Mouse (Mus musculus): ENCODE data around the gene Dnah2. TPM values are rescaled to one million over a fixed set of nuclear protein-coding genes. Genes with fewer than 3 reads are reported as not detected.
A peak's percentile ranks its signal among the peaks of the same experiment; 100 is the strongest.

The Dnah2 gene
- total RNA-seq, 1 experiment, result 0.98 TPM

DNA sequence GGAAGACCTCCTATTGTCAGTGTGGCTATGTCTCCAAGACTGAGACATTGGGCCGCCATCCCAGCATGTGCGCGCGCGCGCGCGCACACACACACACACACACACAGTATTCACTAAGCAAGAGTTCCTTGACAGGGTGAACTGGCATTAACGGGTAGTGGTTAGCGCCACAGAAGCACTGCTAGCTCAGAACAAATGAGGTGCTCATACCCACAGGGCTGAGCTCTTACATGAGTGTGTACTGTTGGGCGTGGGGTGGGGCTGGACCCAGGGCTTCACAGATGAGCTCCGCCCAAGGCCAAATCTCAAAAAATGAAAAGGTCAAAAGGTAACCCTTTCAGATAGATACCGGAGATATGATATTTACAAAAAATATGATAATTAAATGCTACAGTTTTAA lies 36.0 kb upstream of the Dnah2 start:
- Histone ChIP-seq H3K9ac (ENCODE audit: insufficient read depth, low read depth, low read length, poor library complexity, severe bottlenecking) (no peak overlapping the region), H3K27ac (ENCODE audit: insufficient read depth, low read depth, low read length, poor library complexity, severe bottlenecking) (no peak overlapping the region), H3K4me1 (ENCODE audit: control insufficient read depth in 2 of 2, insufficient read depth in 2 of 2, low read length in 2 of 2, poor library complexity in 1 of 2) (peaks cover 7 to 27% of the 10 kb centered on the region in 2 experiments), H3K36me3 (ENCODE audit: control insufficient read depth, insufficient read depth, low read length, poor library complexity, severe bottlenecking) (peaks cover 42% of the 10 kb centered on the region), H3K9me3 (ENCODE audit: control insufficient read depth, insufficient read depth, low read depth, low read length) (no peaks in the 10 kb centered on the region), H3K4me3 (ENCODE audit: insufficient read depth in 1 of 2, low read depth in 1 of 2, low read length in 2 of 2, poor library complexity in 1 of 2, severe bottlenecking in 1 of 2) (no peak overlapping the region; a peak in 1 of 4 replicates)
- no peak for DNase-seq (ENCODE audit: low read depth, low spot score)
- TF ChIP-seq CHD2 (IDR thresholded peaks at IDR 0.05; ENCODE audit: low read depth, low read length) (no peak), ZC3H11A (IDR thresholded peaks at IDR 0.05; ENCODE audit: borderline replicate concordance, low read depth, low read length) (no peak), MAFK (IDR thresholded peaks at IDR 0.05; ENCODE audit: insufficient read depth, low read depth, low read length) (no peak), ZNF384 (IDR thresholded peaks at IDR 0.05; ENCODE audit: low read depth, low read length) (no peak), HCFC1 (IDR thresholded peaks at IDR 0.05; ENCODE audit: borderline replicate concordance, insufficient read depth, low read length) (no peak)
- in situ Hi-C loops (cut with MboI; ENCODE audit: low sequenced_read_pairs in 2 of 2, unreplicated experiment in 2 of 2), result no loop called here

DNA sequence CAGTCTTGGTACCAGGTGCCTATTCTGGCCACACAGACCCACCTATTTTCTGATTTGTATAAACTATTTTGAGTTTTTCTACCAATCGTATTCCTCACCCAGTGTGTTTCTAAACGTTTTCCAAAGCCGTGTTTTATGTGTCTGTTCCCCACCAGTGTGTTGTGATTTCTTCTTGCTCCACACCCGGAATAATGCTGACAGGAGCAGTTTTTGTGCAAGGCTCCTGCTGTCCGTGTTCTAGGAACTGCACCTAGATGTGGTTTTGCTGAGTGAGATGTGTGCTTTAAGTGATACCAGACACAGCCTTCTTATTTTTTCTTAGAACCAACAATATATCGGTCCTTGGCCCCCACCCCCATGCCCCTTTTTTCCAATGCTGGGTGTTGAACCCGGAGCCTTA lies 35.1 kb upstream of the Dnah2 start:
- Histone ChIP-seq H3K9ac (ENCODE audit: insufficient read depth, low read depth, low read length, poor library complexity, severe bottlenecking) (peak overlapping the region; percentile 26; the same call in 1 of the 2 replicates), H3K36me3 (ENCODE audit: control insufficient read depth, insufficient read depth, low read length, poor library complexity, severe bottlenecking) (peaks cover 33% of the 10 kb centered on the region), H3K4me3 (ENCODE audit: insufficient read depth in 1 of 2, low read depth in 1 of 2, low read length in 2 of 2, poor library complexity in 1 of 2, severe bottlenecking in 1 of 2) (peak overlapping the region in 1 of 2 experiments; percentile 17; a peak in 1 of 4 replicates), H3K9me3 (ENCODE audit: control insufficient read depth, insufficient read depth, low read depth, low read length) (no peaks in the 10 kb centered on the region), H3K27ac (ENCODE audit: insufficient read depth, low read depth, low read length, poor library complexity, severe bottlenecking) (no peak overlapping the region), H3K4me1 (ENCODE audit: control insufficient read depth in 2 of 2, insufficient read depth in 2 of 2, low read length in 2 of 2, poor library complexity in 1 of 2) (peaks cover 9 to 26% of the 10 kb centered on the region in 2 experiments)
- in situ Hi-C loops (cut with MboI; ENCODE audit: low sequenced_read_pairs in 2 of 2, unreplicated experiment in 2 of 2), result no loop called here
- no peak for DNase-seq (ENCODE audit: low read depth, low spot score)
- TF ChIP-seq CHD2 (IDR thresholded peaks at IDR 0.05; ENCODE audit: low read depth, low read length) (no peak), ZC3H11A (IDR thresholded peaks at IDR 0.05; ENCODE audit: borderline replicate concordance, low read depth, low read length) (no peak), HCFC1 (IDR thresholded peaks at IDR 0.05; ENCODE audit: borderline replicate concordance, insufficient read depth, low read length) (no peak), MAFK (IDR thresholded peaks at IDR 0.05; ENCODE audit: insufficient read depth, low read depth, low read length) (peak; percentile 89)

GRCm38 (mm10) chr11:69582230-69582805 lies 33.4 kb upstream of the Dnah2 start:
- H3K27ac ChIP-seq (ENCODE audit: insufficient read depth, low read depth, low read length, poor library complexity, severe bottlenecking), result peak overlapping the region; percentile 95
- no peaks in the 10 kb centered on the region for H3K9me3 ChIP-seq (ENCODE audit: control insufficient read depth, insufficient read depth, low read depth, low read length)
- peak overlapping the region; percentile 69 to 90 for H3K4me3 ChIP-seq (ENCODE audit: insufficient read depth in 1 of 2, low read depth in 1 of 2, low read length in 2 of 2, poor library complexity in 1 of 2, severe bottlenecking in 1 of 2)

DNA sequence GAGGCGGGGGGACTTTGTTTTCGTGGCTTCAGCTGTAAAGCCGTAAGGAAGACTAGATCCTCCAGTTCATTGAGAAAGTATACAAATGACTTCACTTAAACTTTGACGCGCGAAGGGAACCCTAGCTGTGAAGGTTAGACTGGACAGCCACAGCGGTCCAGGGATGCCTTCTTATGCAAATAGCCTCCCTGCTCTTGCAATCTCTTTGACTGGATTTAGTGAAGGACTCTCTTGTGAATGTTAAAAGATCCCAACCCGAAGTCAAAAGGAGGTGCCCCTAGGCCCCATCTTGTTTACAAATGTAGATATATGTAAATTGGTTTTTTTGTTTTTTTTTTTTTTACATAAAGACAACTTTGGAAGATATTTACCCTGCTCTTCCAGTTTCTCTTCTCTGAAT lies 32.9 kb upstream of the Dnah2 start:
- Histone ChIP-seq H3K36me3 (ENCODE audit: control insufficient read depth, insufficient read depth, low read length, poor library complexity, severe bottlenecking) (peaks cover 15% of the 10 kb centered on the region), H3K27ac (ENCODE audit: insufficient read depth, low read depth, low read length, poor library complexity, severe bottlenecking) (peak overlapping the region; percentile 99; the same call in 1 of the 2 replicates), H3K9me3 (ENCODE audit: control insufficient read depth, insufficient read depth, low read depth, low read length) (no peaks in the 10 kb centered on the region), H3K4me3 (ENCODE audit: insufficient read depth in 1 of 2, low read depth in 1 of 2, low read length in 2 of 2, poor library complexity in 1 of 2, severe bottlenecking in 1 of 2) (peak overlapping the region; percentile 90 to 97), H3K4me1 (ENCODE audit: control insufficient read depth in 2 of 2, insufficient read depth in 2 of 2, low read length in 2 of 2, poor library complexity in 1 of 2) (peaks cover 9 to 26% of the 10 kb centered on the region in 2 experiments), H3K9ac (ENCODE audit: insufficient read depth, low read depth, low read length, poor library complexity, severe bottlenecking) (peak overlapping the region; percentile 98; the same call in 1 of the 2 replicates)
- peak; percentile 68 for DNase-seq (ENCODE audit: low read depth, low spot score)
- in situ Hi-C loops (cut with MboI; ENCODE audit: low sequenced_read_pairs in 2 of 2, unreplicated experiment in 2 of 2), result no loop called here
- TF ChIP-seq MAFK (IDR thresholded peaks at IDR 0.05; ENCODE audit: insufficient read depth, low read depth, low read length), result no peak
- no peak for TF ChIP-seq ZC3H11A (IDR thresholded peaks at IDR 0.05; ENCODE audit: borderline replicate concordance, low read depth, low read length)
- peak; percentile 97 for TF ChIP-seq ZNF384 (IDR thresholded peaks at IDR 0.05; ENCODE audit: low read depth, low read length)
- TF ChIP-seq CHD2 (IDR thresholded peaks at IDR 0.05; ENCODE audit: low read depth, low read length), result 0 out of 2 replicates have a peak, but pooled peaks have one; percentile 45
- no peak for TF ChIP-seq HCFC1 (IDR thresholded peaks at IDR 0.05; ENCODE audit: borderline replicate concordance, insufficient read depth, low read length)

More at GRCm38 (mm10) chr11:69582230-69582805, 33.4 kb upstream of the Dnah2 start:
- Histone ChIP-seq H3K9ac (ENCODE audit: insufficient read depth, low read depth, low read length, poor library complexity, severe bottlenecking) (peak overlapping the region; percentile 3), H3K4me1 (ENCODE audit: control insufficient read depth in 2 of 2, insufficient read depth in 2 of 2, low read length in 2 of 2, poor library complexity in 1 of 2) (peaks cover 9 to 26% of the 10 kb centered on the region in 2 experiments), H3K36me3 (ENCODE audit: control insufficient read depth, insufficient read depth, low read length, poor library complexity, severe bottlenecking) (peaks cover 19% of the 10 kb centered on the region)
- DNase-seq (ENCODE audit: low read depth, low spot score), result no peak
- in situ Hi-C loops (cut with MboI; ENCODE audit: low sequenced_read_pairs in 2 of 2, unreplicated experiment in 2 of 2), result no loop called here
- TF ChIP-seq HCFC1 (IDR thresholded peaks at IDR 0.05; ENCODE audit: borderline replicate concordance, insufficient read depth, low read length) (no peak), ZNF384 (IDR thresholded peaks at IDR 0.05; ENCODE audit: low read depth, low read length) (no peak), CHD2 (IDR thresholded peaks at IDR 0.05; ENCODE audit: low read depth, low read length) (no peak), MAFK (IDR thresholded peaks at IDR 0.05; ENCODE audit: insufficient read depth, low read depth, low read length) (no peak)
